ENCODE assay signal across 22 mouse cellular contexts in genomic region chr11:101433396-101433795, GRCm38 (mm10). TPM values are rescaled to one million over a fixed set of nuclear protein-coding genes. Genes with fewer than 3 reads are reported as not detected.
DNase-seq lines count a peak whose midpoint lies in the region; ATAC-seq and TF ChIP-seq lines count a peak whose summit lies in the region.
"Had no signal": no experiment of that assay in that cellular context is flagged by ENCODE, and none has a peak within 500 bp of the region (broad histone marks: within the 10 kb centered on the region; RNA-seq: fewer than 3 reads in every experiment).

No protein-coding gene starts in this region.

- no peak overlapping the region; the same call in 1 of the 2 replicates for H3K27ac ChIP-seq in midbrain, postnatal 0 days (ENCODE audit: low read depth, low read length)
- H3K27ac ChIP-seq in midbrain, embryonic 14.5 days (replicated peaks; ENCODE audit: low read depth, low read length) = no peak overlapping the region
- H3K27ac ChIP-seq: embryonic facial prominence, embryonic 15.5 days; hindbrain, embryonic 15.5 days; limb, embryonic 12.5 days; liver, embryonic 13.5 days; lung, embryonic 15.5 days had no signal

- no peak for TF ChIP-seq CTCF in midbrain, postnatal 0 days (IDR thresholded peaks at IDR 0.05)

- WGBS in midbrain, postnatal 0 days = 92% methylated on average over 13 of the region's 13 CpGs
- 92% methylated on average over 13 of the region's 13 CpGs for WGBS in midbrain, embryonic 14.5 days

- H3K9me3 ChIP-seq in midbrain, postnatal 0 days (ENCODE audit: low read length) = no peaks in the 10 kb centered on the region
- no peaks in the 10 kb centered on the region for H3K9me3 ChIP-seq in midbrain, embryonic 14.5 days (ENCODE audit: control insufficient read depth, low read length)
- H3K9me3 ChIP-seq: embryonic facial prominence, embryonic 15.5 days; hindbrain, embryonic 15.5 days; limb, embryonic 12.5 days; liver, embryonic 13.5 days; lung, embryonic 15.5 days had no signal

- no peak overlapping the region for H3K4me3 ChIP-seq in midbrain, postnatal 0 days (ENCODE audit: low read depth, low read length)
- H3K4me3 ChIP-seq in midbrain, embryonic 14.5 days (replicated peaks; ENCODE audit: low read depth, low read length) = no peak overlapping the region
- H3K4me3 ChIP-seq: embryonic facial prominence, embryonic 15.5 days; hindbrain, embryonic 15.5 days; limb, embryonic 12.5 days; liver, embryonic 13.5 days; lung, embryonic 15.5 days had no signal

- no peak overlapping the region for H3K9ac ChIP-seq in midbrain, postnatal 0 days (replicated peaks; ENCODE audit: low read length, poor library complexity, severe bottlenecking)
- H3K9ac ChIP-seq in midbrain, embryonic 14.5 days (replicated peaks; ENCODE audit: low read length) = no peak overlapping the region
- H3K9ac ChIP-seq: embryonic facial prominence, embryonic 15.5 days; hindbrain, embryonic 15.5 days; limb, embryonic 12.5 days; liver, embryonic 13.5 days; lung, embryonic 15.5 days had no signal

- no peaks in the 10 kb centered on the region for H3K27me3 ChIP-seq in midbrain, postnatal 0 days (ENCODE audit: insufficient read depth, low read length)
- H3K27me3 ChIP-seq in midbrain, embryonic 14.5 days (ENCODE audit: control insufficient read depth, insufficient read depth, low read length) = no peaks in the 10 kb centered on the region
- H3K27me3 ChIP-seq: CH12.LX; embryonic facial prominence, embryonic 15.5 days; hindbrain, embryonic 15.5 days; limb, embryonic 12.5 days; liver, embryonic 13.5 days; lung, embryonic 15.5 days had no signal

- DNase-seq in adrenal gland, adult 2 months = peak; percentile 62
- DNase-seq in adrenal gland, postnatal 4 days (ENCODE audit: low spot score in 2 of 2) = no peak
- peak; percentile 41 for DNase-seq in midbrain, postnatal 0 days (ENCODE audit: low spot score)
- no peak for DNase-seq in midbrain, embryonic 14.5 days
- peak; percentile 47 for DNase-seq in cerebellum, adult 8-10 months
- DNase-seq in kidney, adult 8-10 months = no peak
- no peak for DNase-seq in spleen, adult 18-20 months
- DNase-seq: gastrocnemius, postnatal 36 days; heart, postnatal 14 days; kidney, adult 11 months; kidney, postnatal 14 days; liver, embryonic 13.5 days; right cerebral cortex, postnatal 4 days; thymus, postnatal 25 days had no signal

- H3K4me1 ChIP-seq in midbrain, postnatal 0 days (ENCODE audit: insufficient read depth, low read length) = no peaks in the 10 kb centered on the region
- no peaks in the 10 kb centered on the region for H3K4me1 ChIP-seq in midbrain, embryonic 14.5 days (ENCODE audit: control insufficient read depth, insufficient read depth, low read length)
- H3K4me1 ChIP-seq: embryonic facial prominence, embryonic 15.5 days; hindbrain, embryonic 15.5 days; limb, embryonic 12.5 days; liver, embryonic 13.5 days; lung, embryonic 15.5 days had no signal

- peaks cover 48% of the 10 kb centered on the region for H3K36me3 ChIP-seq in midbrain, postnatal 0 days (ENCODE audit: insufficient read depth, low read length)
- peaks cover 72% of the 10 kb centered on the region for H3K36me3 ChIP-seq in midbrain, embryonic 14.5 days (ENCODE audit: control insufficient read depth, insufficient read depth, low read length)

- ATAC-seq in midbrain, postnatal 0 days (ENCODE audit: low FRiP score) = no peak
- no peak for ATAC-seq in midbrain, embryonic 14.5 days (ENCODE audit: low FRiP score, low TSS enrichment)
- 0 out of 2 replicates have a peak, but pooled peaks have one; percentile 22 for ATAC-seq in erythroid progenitor cell, adult 5-6 weeks (replicated peaks; ENCODE audit: low FRiP score, poor library complexity, severe bottlenecking)
- ATAC-seq: forebrain, embryonic 14.5 days had no signal

- no peak overlapping the region for H3K4me2 ChIP-seq in midbrain, postnatal 0 days (ENCODE audit: low read depth, low read length, poor library complexity, severe bottlenecking)
- H3K4me2 ChIP-seq in midbrain, embryonic 14.5 days (ENCODE audit: low read length) = no peak overlapping the region
- H3K4me2 ChIP-seq: embryonic facial prominence, embryonic 15.5 days; heart, embryonic 11.5 days; hindbrain, embryonic 15.5 days; limb, embryonic 12.5 days; liver, embryonic 13.5 days; lung, embryonic 15.5 days had no signal

RNA-seq across cellular contexts. Expression of gene Ptges3l, which starts 8.3 kb away (rescaled TPM):
- total RNA-seq in adrenal gland, adult 2 months (2021) = 1 to 10 TPM; 2.1 to 4.3 TPM
- polyA plus RNA-seq in adrenal gland, adult 2 months (2012; rRNA removed) = 0.93 and 1.1 TPM in 2 replicates
- 1 to 10 TPM; 6.4 to 6.7 TPM for total RNA-seq in adrenal gland, postnatal 4 days (2021)
- total RNA-seq in midbrain, postnatal 0 days (2014; rRNA removed) = 0.66 and 2.7 TPM in 2 replicates
- 2.9 TPM in 2 replicates for polyA plus RNA-seq in midbrain, postnatal 0 days (2015; fragmentation: Nextera tagmentation; extraction: Ambion mirVana)
- polyA plus RNA-seq in midbrain, embryonic 14.5 days (2014; fragmentation: Nextera tagmentation; extraction: Ambion mirVana) = 1.1 TPM in 2 replicates
- not detected in 2 replicates for total RNA-seq in erythroid progenitor cell, adult 5-6 weeks (2015; ENCODE audit: low replicate concordance)
- not detected in 2 replicates for total RNA-seq in erythroid progenitor cell, adult 5-6 weeks (2017; ENCODE audit: low replicate concordance)

RNA-seq across cellular contexts. Expression of gene Rundc1, which starts 8.5 kb away (rescaled TPM):
- total RNA-seq in adrenal gland, adult 2 months (2021) = 10 to 100 TPM; 23.7 to 24.4 TPM
- 22.0 and 22.1 TPM in 2 replicates for polyA plus RNA-seq in adrenal gland, adult 2 months (2012; rRNA removed)
- total RNA-seq in adrenal gland, postnatal 4 days (2021) = 10 to 100 TPM; 20.1 to 22.0 TPM
- 10.4 and 12.9 TPM in 2 replicates for total RNA-seq in midbrain, postnatal 0 days (2014; rRNA removed)
- 24.2 and 25.2 TPM in 2 replicates for polyA plus RNA-seq in midbrain, postnatal 0 days (2015; fragmentation: Nextera tagmentation; extraction: Ambion mirVana)
- 21.1 and 23.1 TPM in 2 replicates for polyA plus RNA-seq in midbrain, embryonic 14.5 days (2014; fragmentation: Nextera tagmentation; extraction: Ambion mirVana)
- total RNA-seq in erythroid progenitor cell, adult 5-6 weeks (2015; ENCODE audit: low replicate concordance) = 0.42 and 1.8 TPM in 2 replicates
- total RNA-seq in erythroid progenitor cell, adult 5-6 weeks (2017; ENCODE audit: low replicate concordance) = 1.8 and 2.6 TPM in 2 replicates

RNA-seq across cellular contexts. Expression of gene Rpl27, which starts 8.7 kb away (rescaled TPM):
- 10 to 100 TPM; 34.0 to 75.2 TPM for total RNA-seq in adrenal gland, adult 2 months (2021)
- polyA plus RNA-seq in adrenal gland, adult 2 months (2012; rRNA removed) = 133 and 183 TPM in 2 replicates
- total RNA-seq in adrenal gland, postnatal 4 days (2021) = 100 to 1,000 TPM in 1 of 2 experiments, 10 to 100 TPM in 1; 90.3 to 116 TPM
- 605 and 614 TPM in 2 replicates for total RNA-seq in midbrain, postnatal 0 days (2014; rRNA removed)
- 227 and 260 TPM in 2 replicates for polyA plus RNA-seq in midbrain, postnatal 0 days (2015; fragmentation: Nextera tagmentation; extraction: Ambion mirVana)
- polyA plus RNA-seq in midbrain, embryonic 14.5 days (2014; fragmentation: Nextera tagmentation; extraction: Ambion mirVana) = 301 and 329 TPM in 2 replicates
- total RNA-seq in erythroid progenitor cell, adult 5-6 weeks (2015; ENCODE audit: low replicate concordance) = 179 and 183 TPM in 2 replicates
- total RNA-seq in erythroid progenitor cell, adult 5-6 weeks (2017; ENCODE audit: low replicate concordance) = 266 and 615 TPM in 2 replicates

RNA-seq across cellular contexts. Expression of gene Gm27029, which starts 8.8 kb away (rescaled TPM):
- total RNA-seq in adrenal gland, adult 2 months (2021) = 1 to 10 TPM; 1.9 to 5.6 TPM
- 0.24 TPM in 1 of 2 replicates, not detected in the other for polyA plus RNA-seq in adrenal gland, adult 2 months (2012; rRNA removed)
- 1 to 10 TPM; 3.4 to 5.9 TPM for total RNA-seq in adrenal gland, postnatal 4 days (2021)
- 1.8 and 5.7 TPM in 2 replicates for total RNA-seq in midbrain, postnatal 0 days (2014; rRNA removed)
- 6.3 and 6.8 TPM in 2 replicates for polyA plus RNA-seq in midbrain, postnatal 0 days (2015; fragmentation: Nextera tagmentation; extraction: Ambion mirVana)
- polyA plus RNA-seq in midbrain, embryonic 14.5 days (2014; fragmentation: Nextera tagmentation; extraction: Ambion mirVana) = 7.5 and 7.6 TPM in 2 replicates
- total RNA-seq in erythroid progenitor cell, adult 5-6 weeks (2015; ENCODE audit: low replicate concordance) = 3.2 TPM in 1 of 2 replicates, not detected in the other
- total RNA-seq in erythroid progenitor cell, adult 5-6 weeks (2017; ENCODE audit: low replicate concordance) = not detected in 2 replicates

RNA-seq across cellular contexts. Expression of gene Ifi35, which starts 14.8 kb away (rescaled TPM):
- 10 to 100 TPM; 33.2 to 40.5 TPM for total RNA-seq in adrenal gland, adult 2 months (2021)
- 32.3 and 44.1 TPM in 2 replicates for polyA plus RNA-seq in adrenal gland, adult 2 months (2012; rRNA removed)
- total RNA-seq in adrenal gland, postnatal 4 days (2021) = 10 to 100 TPM; 30.0 to 30.3 TPM
- total RNA-seq in midbrain, postnatal 0 days (2014; rRNA removed) = 1.9 and 3.3 TPM in 2 replicates
- 4.5 TPM in 2 replicates for polyA plus RNA-seq in midbrain, postnatal 0 days (2015; fragmentation: Nextera tagmentation; extraction: Ambion mirVana)
- 1.5 and 5.9 TPM in 2 replicates for polyA plus RNA-seq in midbrain, embryonic 14.5 days (2014; fragmentation: Nextera tagmentation; extraction: Ambion mirVana)
- total RNA-seq in erythroid progenitor cell, adult 5-6 weeks (2015; ENCODE audit: low replicate concordance) = 39.8 and 73.2 TPM in 2 replicates
- total RNA-seq in erythroid progenitor cell, adult 5-6 weeks (2017; ENCODE audit: low replicate concordance) = 43.6 and 47.4 TPM in 2 replicates

Comparison
In these comparisons a context has a peak if more than half of its experiments do, and no peak if none do; other contexts are left out.
1. DNase-seq: peak in adrenal gland, adult 2 months (single experiment), midbrain, postnatal 0 days (single experiment) and cerebellum, adult 8-10 months (single experiment); none in adrenal gland, postnatal 4 days (0 of 2), midbrain, embryonic 14.5 days (single experiment), kidney, adult 8-10 months (0 of 2) and spleen, adult 18-20 months (0 of 2).